Mouse (Mus musculus): Measurements from ENCODE around the gene B3gnt2. TPM values are rescaled to one million over a fixed set of nuclear protein-coding genes. Genes with fewer than 3 reads are reported as not detected.

Gene B3gnt2
- polyA plus RNA-seq, 1 experiment from 2014 or later: 7.9 TPM

GRCm38 (mm10) chr11:22813427-22813826 lies 47.3 kb downstream of the B3gnt2 start:
- Histone ChIP-seq H3K27me3 (ENCODE audit: control insufficient read depth, insufficient read depth, low read length) (no peaks in the 10 kb centered on the region), H3K27ac (replicated peaks in 1 of 2; ENCODE audit: control insufficient read depth in 1 of 2, insufficient read depth in 1 of 2, low read depth in 2 of 2, low read length in 2 of 2) (no peak overlapping the region), H3K36me3 (ENCODE audit: control insufficient read depth, insufficient read depth, low read length) (no peaks in the 10 kb centered on the region), H3K9ac (ENCODE audit: low read length) (no peak overlapping the region), H3K9me3 (ENCODE audit: control insufficient read depth, low read length) (no peaks in the 10 kb centered on the region), H3K4me2 (ENCODE audit: low read length) (no peak overlapping the region), H3K4me1 (ENCODE audit: control insufficient read depth in 2 of 2, insufficient read depth in 2 of 2, low read length in 2 of 2) (peaks cover 3 to 11% of the 10 kb centered on the region in 2 experiments; a peak in 2 of 4 replicates), H3K4me3 (ENCODE audit: control insufficient read depth in 1 of 2, insufficient read depth in 1 of 2, low read depth in 1 of 2, low read length in 2 of 2) (no peak overlapping the region)
- 54% methylated on average over 3 of the region's 3 CpGs for WGBS
- ATAC-seq (ENCODE audit: insufficient number of reproducible peaks, insufficient read depth, low FRiP score, low read depth): no peak

DNA sequence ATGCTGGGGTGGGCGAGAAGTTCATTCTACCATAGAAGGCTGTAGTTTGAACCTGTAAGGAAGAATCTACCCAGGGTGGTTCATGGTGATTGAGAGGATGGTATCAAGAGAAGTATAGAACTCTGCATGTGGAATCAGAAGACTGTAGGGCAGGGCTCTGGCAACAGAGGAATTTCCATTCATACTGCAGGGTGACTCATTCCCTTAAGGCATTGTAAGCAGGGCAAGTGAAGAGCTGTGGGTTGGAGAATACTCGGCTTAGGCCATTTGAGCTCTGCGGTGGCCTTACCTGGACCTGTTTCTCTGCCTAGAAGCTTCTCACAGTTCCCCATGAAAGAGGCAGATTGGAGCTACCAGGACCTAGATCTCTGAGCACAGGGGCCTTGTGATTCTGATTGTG lies 49.3 kb downstream of the B3gnt2 start:
- Histone ChIP-seq H3K4me1 (ENCODE audit: control insufficient read depth in 2 of 2, insufficient read depth in 2 of 2, low read length in 2 of 2) (peaks cover 3 to 11% of the 10 kb centered on the region in 2 experiments; a peak in 2 of 4 replicates), H3K36me3 (ENCODE audit: control insufficient read depth, insufficient read depth, low read length) (no peaks in the 10 kb centered on the region), H3K4me3 (ENCODE audit: control insufficient read depth in 1 of 2, insufficient read depth in 1 of 2, low read depth in 1 of 2, low read length in 2 of 2) (no peak overlapping the region), H3K27ac (replicated peaks in 1 of 2; ENCODE audit: control insufficient read depth in 1 of 2, insufficient read depth in 1 of 2, low read depth in 2 of 2, low read length in 2 of 2) (no peak overlapping the region), H3K9me3 (ENCODE audit: control insufficient read depth, low read length) (no peaks in the 10 kb centered on the region), H3K27me3 (ENCODE audit: control insufficient read depth, insufficient read depth, low read length) (no peaks in the 10 kb centered on the region), H3K9ac (ENCODE audit: low read length) (no peak overlapping the region), H3K4me2 (ENCODE audit: low read length) (no peak overlapping the region)
- 82% methylated on average over 3 of the region's 3 CpGs for WGBS
- no peak for ATAC-seq (ENCODE audit: insufficient number of reproducible peaks, insufficient read depth, low FRiP score, low read depth)

DNA sequence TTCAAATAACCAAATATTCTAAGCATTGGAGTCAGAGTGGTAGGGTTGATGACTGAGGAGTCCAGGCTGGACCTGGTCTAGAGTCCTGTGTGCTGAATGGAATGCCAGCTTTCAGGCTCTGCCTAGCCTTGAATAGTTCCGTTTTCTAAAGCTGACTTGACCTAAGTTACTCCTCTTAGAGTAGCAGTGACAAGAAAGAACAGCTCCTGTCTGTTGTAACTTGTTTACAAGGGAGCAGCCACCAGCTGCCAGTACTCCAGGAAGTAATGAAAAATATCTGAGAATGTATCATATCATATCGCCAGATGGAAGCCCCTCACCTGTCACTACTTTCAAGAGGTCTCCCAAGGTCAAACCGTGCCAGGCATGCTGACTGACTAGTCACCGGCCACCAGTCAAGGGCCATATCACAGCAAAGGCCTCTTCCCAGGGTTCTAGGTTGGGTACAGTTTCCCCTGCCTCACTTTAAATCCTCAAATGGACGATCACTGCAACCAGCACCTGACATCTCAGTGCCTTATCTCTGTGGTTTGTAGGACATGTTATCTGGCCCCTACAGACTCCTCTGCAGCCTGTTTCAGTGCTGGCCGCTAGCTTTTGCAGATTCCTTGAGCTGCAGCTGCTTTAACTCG lies 51.2 kb downstream of the B3gnt2 start:
- WGBS: 34% methylated on average over 7 of the region's 7 CpGs
- Histone ChIP-seq H3K36me3 (ENCODE audit: control insufficient read depth, insufficient read depth, low read length) (no peaks in the 10 kb centered on the region), H3K9me3 (ENCODE audit: control insufficient read depth, low read length) (no peaks in the 10 kb centered on the region), H3K4me2 (ENCODE audit: low read length) (no peak overlapping the region), H3K9ac (ENCODE audit: low read length) (no peak overlapping the region), H3K27me3 (ENCODE audit: control insufficient read depth, insufficient read depth, low read length) (no peaks in the 10 kb centered on the region), H3K4me1 (ENCODE audit: control insufficient read depth in 2 of 2, insufficient read depth in 2 of 2, low read length in 2 of 2) (peaks cover 3 to 10% of the 10 kb centered on the region in 2 experiments; a peak in 2 of 4 replicates), H3K4me3 (ENCODE audit: control insufficient read depth in 1 of 2, insufficient read depth in 1 of 2, low read depth in 1 of 2, low read length in 2 of 2) (no peak overlapping the region), H3K27ac (replicated peaks in 1 of 2; ENCODE audit: control insufficient read depth in 1 of 2, insufficient read depth in 1 of 2, low read depth in 2 of 2, low read length in 2 of 2) (no peak overlapping the region)
- no peak for ATAC-seq (ENCODE audit: insufficient number of reproducible peaks, insufficient read depth, low FRiP score, low read depth)

GRCm38 (mm10) chr11:22808040-22808439 lies 52.7 kb downstream of the B3gnt2 start:
- Histone ChIP-seq H3K27me3 (ENCODE audit: control insufficient read depth, insufficient read depth, low read length) (no peaks in the 10 kb centered on the region), H3K4me2 (ENCODE audit: low read length) (no peak overlapping the region), H3K4me3 (ENCODE audit: control insufficient read depth in 1 of 2, insufficient read depth in 1 of 2, low read depth in 1 of 2, low read length in 2 of 2) (no peak overlapping the region), H3K9ac (ENCODE audit: low read length) (no peak overlapping the region), H3K4me1 (ENCODE audit: control insufficient read depth in 2 of 2, insufficient read depth in 2 of 2, low read length in 2 of 2) (peaks cover 3% of the 10 kb centered on the region in 2 experiments; a peak in 2 of 4 replicates), H3K27ac (replicated peaks in 1 of 2; ENCODE audit: control insufficient read depth in 1 of 2, insufficient read depth in 1 of 2, low read depth in 2 of 2, low read length in 2 of 2) (no peak overlapping the region), H3K36me3 (ENCODE audit: control insufficient read depth, insufficient read depth, low read length) (no peaks in the 10 kb centered on the region), H3K9me3 (ENCODE audit: control insufficient read depth, low read length) (no peaks in the 10 kb centered on the region)
- no peak for ATAC-seq (ENCODE audit: insufficient number of reproducible peaks, insufficient read depth, low FRiP score, low read depth)

- Histone ChIP-seq H3K36me3 (ENCODE audit: control insufficient read depth, insufficient read depth, low read length) (no peaks in the 10 kb centered on the region), H3K4me1 (ENCODE audit: control insufficient read depth in 2 of 2, insufficient read depth in 2 of 2, low read length in 2 of 2) (peaks cover 3 to 7% of the 10 kb centered on the region in 2 experiments), H3K4me3 (ENCODE audit: control insufficient read depth in 1 of 2, insufficient read depth in 1 of 2, low read depth in 1 of 2, low read length in 2 of 2) (no peak overlapping the region), H3K27me3 (ENCODE audit: control insufficient read depth, insufficient read depth, low read length) (no peaks in the 10 kb centered on the region), H3K9me3 (ENCODE audit: control insufficient read depth, low read length) (no peaks in the 10 kb centered on the region), H3K9ac (ENCODE audit: low read length) (no peak overlapping the region), H3K4me2 (ENCODE audit: low read length) (no peak overlapping the region), H3K27ac (replicated peaks in 1 of 2; ENCODE audit: control insufficient read depth in 1 of 2, insufficient read depth in 1 of 2, low read depth in 2 of 2, low read length in 2 of 2) (no peak overlapping the region)
- no peak for ATAC-seq (ENCODE audit: insufficient number of reproducible peaks, insufficient read depth, low FRiP score, low read depth)
- 88% methylated on average over 1 of the region's 1 CpGs for WGBS
Observed at GRCm38 (mm10) chr11:22805171-22805570, 55.6 kb downstream of the B3gnt2 start.

- Histone ChIP-seq H3K4me2 (ENCODE audit: low read length) (peak overlapping the region; percentile 50), H3K9ac (ENCODE audit: low read length) (no peak overlapping the region)
- ATAC-seq (ENCODE audit: insufficient number of reproducible peaks, insufficient read depth, low FRiP score, low read depth): no peak
Observed at GRCm38 (mm10) chr11:22799987-22800424, 60.8 kb downstream of the B3gnt2 start.

GRCm38 (mm10) chr11:22798916-22799315 lies 61.8 kb downstream of the B3gnt2 start:
- H3K9ac ChIP-seq (ENCODE audit: low read length): no peak overlapping the region
- H3K4me1 ChIP-seq (ENCODE audit: control insufficient read depth in 2 of 2, insufficient read depth in 2 of 2, low read length in 2 of 2): peaks cover 9 to 11% of the 10 kb centered on the region in 2 experiments
- no peak overlapping the region for H3K27ac ChIP-seq (replicated peaks in 1 of 2; ENCODE audit: control insufficient read depth in 1 of 2, insufficient read depth in 1 of 2, low read depth in 2 of 2, low read length in 2 of 2)
- no peak for ATAC-seq (ENCODE audit: insufficient number of reproducible peaks, insufficient read depth, low FRiP score, low read depth)
- no peaks in the 10 kb centered on the region for H3K27me3 ChIP-seq (ENCODE audit: control insufficient read depth, insufficient read depth, low read length)
- H3K4me2 ChIP-seq (ENCODE audit: low read length): no peak overlapping the region
- no peaks in the 10 kb centered on the region for H3K9me3 ChIP-seq (ENCODE audit: control insufficient read depth, low read length)
- H3K4me3 ChIP-seq (ENCODE audit: control insufficient read depth in 1 of 2, insufficient read depth in 1 of 2, low read depth in 1 of 2, low read length in 2 of 2): no peak overlapping the region
- no peaks in the 10 kb centered on the region for H3K36me3 ChIP-seq (ENCODE audit: control insufficient read depth, insufficient read depth, low read length)
- 66% methylated on average over 5 of the region's 5 CpGs for WGBS

More at GRCm38 (mm10) chr11:22799987-22800424, 60.8 kb downstream of the B3gnt2 start:
- H3K27me3 ChIP-seq (ENCODE audit: control insufficient read depth, insufficient read depth, low read length): no peaks in the 10 kb centered on the region
- no peaks in the 10 kb centered on the region for H3K9me3 ChIP-seq (ENCODE audit: control insufficient read depth, low read length)
- H3K4me1 ChIP-seq (ENCODE audit: control insufficient read depth in 2 of 2, insufficient read depth in 2 of 2, low read length in 2 of 2): peaks cover 9 to 11% of the 10 kb centered on the region in 2 experiments
- H3K36me3 ChIP-seq (ENCODE audit: control insufficient read depth, insufficient read depth, low read length): no peaks in the 10 kb centered on the region
- H3K27ac ChIP-seq (replicated peaks in 1 of 2; ENCODE audit: control insufficient read depth in 1 of 2, insufficient read depth in 1 of 2, low read depth in 2 of 2, low read length in 2 of 2): peak overlapping the region; percentile 22 to 45; a peak in 3 of 4 replicates
- WGBS: 13% methylated on average over 9 of the region's 9 CpGs
- H3K4me3 ChIP-seq (ENCODE audit: control insufficient read depth in 1 of 2, insufficient read depth in 1 of 2, low read depth in 1 of 2, low read length in 2 of 2): no peak overlapping the region

DNA sequence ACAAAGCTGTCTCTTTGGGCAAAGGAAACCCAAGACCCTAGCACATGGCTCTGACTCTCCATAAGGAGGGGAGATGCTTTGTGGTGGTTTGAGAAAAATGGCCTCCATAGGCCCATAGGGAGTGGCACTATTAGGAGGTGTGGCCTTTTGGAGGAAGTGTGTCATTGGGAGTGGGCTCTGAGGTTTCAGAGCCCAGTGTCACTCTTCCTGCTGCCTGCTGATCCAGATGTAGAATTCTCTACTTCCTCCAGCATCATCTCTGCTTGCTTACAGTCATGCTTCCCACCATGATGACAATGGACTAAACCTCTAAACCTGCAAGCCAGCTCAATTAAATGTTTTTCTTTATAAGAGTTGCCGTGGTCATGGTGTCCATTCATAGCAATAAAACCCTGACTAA lies 66.0 kb downstream of the B3gnt2 start:
- Histone ChIP-seq H3K4me2 (ENCODE audit: low read length) (no peak overlapping the region), H3K27ac (replicated peaks in 1 of 2; ENCODE audit: control insufficient read depth in 1 of 2, insufficient read depth in 1 of 2, low read depth in 2 of 2, low read length in 2 of 2) (no peak overlapping the region), H3K4me3 (ENCODE audit: control insufficient read depth in 1 of 2, insufficient read depth in 1 of 2, low read depth in 1 of 2, low read length in 2 of 2) (no peak overlapping the region), H3K27me3 (ENCODE audit: control insufficient read depth, insufficient read depth, low read length) (no peaks in the 10 kb centered on the region), H3K9ac (ENCODE audit: low read length) (no peak overlapping the region), H3K4me1 (ENCODE audit: control insufficient read depth in 2 of 2, insufficient read depth in 2 of 2, low read length in 2 of 2) (peaks cover 3 to 4% of the 10 kb centered on the region in 2 experiments; a peak in 3 of 4 replicates), H3K9me3 (ENCODE audit: control insufficient read depth, low read length) (no peaks in the 10 kb centered on the region), H3K36me3 (ENCODE audit: control insufficient read depth, insufficient read depth, low read length) (no peaks in the 10 kb centered on the region)
- ATAC-seq (ENCODE audit: insufficient number of reproducible peaks, insufficient read depth, low FRiP score, low read depth): no peak
- 89% methylated on average over 1 of the region's 1 CpGs for WGBS

Measured in heart, embryonic 14.5 days (tissue).